Mouse (Mus musculus): ENCODE measurements around the gene C2cd5. TPM values are rescaled to one million over a fixed set of nuclear protein-coding genes. Genes with fewer than 3 reads are reported as not detected.
A peak's percentile ranks its signal among the peaks of the same experiment; 100 is the strongest.

The C2cd5 gene
- total and polyA plus RNA-seq, 2 experiments from 2014 or later: 7.3 to 8.0 TPM

GRCm38 (mm10) chr6:143107611-143108010 is 7.7 kb upstream of the C2cd5 start:
- Histone ChIP-seq H3K9ac (replicated peaks; ENCODE audit: low read depth, low read length) (no peak overlapping the region), H3K4me1 (ENCODE audit: control insufficient read depth, insufficient read depth) (no peaks in the 10 kb centered on the region), H3K9me3 (replicated peaks; ENCODE audit: control insufficient read depth, low read length) (no peaks in the 10 kb centered on the region), H3K27ac (ENCODE audit: low read depth) (no peak overlapping the region), H3K4me3 (ENCODE audit: low read depth, low read length) (no peak overlapping the region), H3K4me2 (ENCODE audit: low read depth, low read length) (no peak overlapping the region), H3K36me3 (replicated peaks; ENCODE audit: control insufficient read depth, insufficient read depth, low read length) (no peaks in the 10 kb centered on the region), H3K27me3 (ENCODE audit: control insufficient read depth, insufficient read depth, low read length) (no peaks in the 10 kb centered on the region)
- DNase-seq (ENCODE audit: low spot score) (no peak), ATAC-seq (ENCODE audit: insufficient read depth, low read depth) (no peak)
- TF ChIP-seq EP300 (IDR thresholded peaks at IDR 0.05; ENCODE audit: low read depth): no peak
- TF ChIP-seq CTCF (IDR thresholded peaks at IDR 0.05; ENCODE audit: low read depth): no peak
- 84% methylated on average over 4 of the region's 4 CpGs for WGBS

GRCm38 (mm10) chr6:143105766-143106165 is 5.8 kb upstream of the C2cd5 start:
- no peaks in the 10 kb centered on the region for H3K36me3 ChIP-seq (replicated peaks; ENCODE audit: control insufficient read depth, insufficient read depth, low read length)
- 57% methylated on average over 3 of the region's 3 CpGs for WGBS
- TF ChIP-seq EP300 (IDR thresholded peaks at IDR 0.05; ENCODE audit: low read depth) (no peak), CTCF (IDR thresholded peaks at IDR 0.05; ENCODE audit: low read depth) (no peak)

DNA sequence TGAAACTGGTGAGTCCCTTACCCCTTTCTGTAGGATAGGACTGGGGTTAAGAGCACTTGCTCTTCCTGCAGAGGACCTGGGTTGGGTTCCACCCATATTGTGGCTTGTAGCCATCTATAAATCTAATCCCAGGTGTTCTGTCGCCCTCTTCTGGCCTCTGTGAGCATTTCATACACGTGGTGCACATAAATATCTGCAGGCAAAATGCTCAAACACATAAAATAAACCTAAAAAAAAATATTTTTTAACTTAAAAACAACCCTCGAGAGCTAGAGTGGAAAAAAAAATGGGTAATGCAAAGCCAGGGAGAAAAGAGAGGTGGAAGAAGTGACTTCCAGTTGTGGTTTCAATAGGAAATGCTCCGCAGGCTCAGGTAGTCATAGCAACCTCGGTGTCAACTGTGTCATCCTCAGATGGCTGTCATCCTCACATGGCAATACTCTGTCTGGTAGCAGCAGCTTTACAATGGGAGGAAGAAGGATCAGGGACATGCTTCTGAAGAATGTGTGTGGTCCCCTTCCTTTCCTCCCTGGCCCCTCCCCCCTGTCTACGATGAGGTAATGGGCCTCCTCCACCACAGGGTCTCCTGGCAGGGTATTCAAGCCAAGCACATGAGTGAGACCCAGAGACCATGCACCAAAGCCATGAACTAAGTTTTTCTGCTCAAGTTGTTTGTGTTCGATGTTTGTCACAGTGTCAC is 4.2 kb upstream of the C2cd5 start:
- DNase-seq (ENCODE audit: low spot score): no peak
- H3K9me3 ChIP-seq (replicated peaks; ENCODE audit: control insufficient read depth, low read length): no peaks in the 10 kb centered on the region
- TF ChIP-seq CTCF (IDR thresholded peaks at IDR 0.05; ENCODE audit: low read depth): no peak; the same call in 1 of the 2 replicates
- TF ChIP-seq EP300 (IDR thresholded peaks at IDR 0.05; ENCODE audit: low read depth): no peak
- no peak overlapping the region for H3K4me3 ChIP-seq (ENCODE audit: low read depth, low read length)
- no peak overlapping the region for H3K27ac ChIP-seq (ENCODE audit: low read depth)
- 62% methylated on average over 7 of the region's 7 CpGs for WGBS
- no peaks in the 10 kb centered on the region for H3K36me3 ChIP-seq (replicated peaks; ENCODE audit: control insufficient read depth, insufficient read depth, low read length)
- H3K9ac ChIP-seq (replicated peaks; ENCODE audit: low read depth, low read length): no peak overlapping the region
- H3K27me3 ChIP-seq (ENCODE audit: control insufficient read depth, insufficient read depth, low read length): no peaks in the 10 kb centered on the region
- H3K4me2 ChIP-seq (ENCODE audit: low read depth, low read length): no peak overlapping the region
- ATAC-seq (ENCODE audit: insufficient read depth, low read depth): no peak
- 0 out of 2 replicates have a peak, but pooled peaks cover under 1% of the 10 kb centered on the region for H3K4me1 ChIP-seq (ENCODE audit: control insufficient read depth, insufficient read depth)

More at GRCm38 (mm10) chr6:143105766-143106165, 5.8 kb upstream of the C2cd5 start:
- no peaks in the 10 kb centered on the region for H3K4me1 ChIP-seq (ENCODE audit: control insufficient read depth, insufficient read depth)
- H3K4me2 ChIP-seq (ENCODE audit: low read depth, low read length): no peak overlapping the region
- H3K27ac ChIP-seq (ENCODE audit: low read depth): no peak overlapping the region
- ATAC-seq (ENCODE audit: insufficient read depth, low read depth) (no peak), DNase-seq (ENCODE audit: low spot score) (no peak)
- no peak overlapping the region for H3K9ac ChIP-seq (replicated peaks; ENCODE audit: low read depth, low read length)
- no peaks in the 10 kb centered on the region for H3K27me3 ChIP-seq (ENCODE audit: control insufficient read depth, insufficient read depth, low read length)
- H3K9me3 ChIP-seq (replicated peaks; ENCODE audit: control insufficient read depth, low read length): no peaks in the 10 kb centered on the region
- no peak overlapping the region for H3K4me3 ChIP-seq (ENCODE audit: low read depth, low read length)

- Histone ChIP-seq H3K36me3 (replicated peaks; ENCODE audit: control insufficient read depth, insufficient read depth, low read length) (0 out of 2 replicates have a peak, but pooled peaks cover 4% of the 10 kb centered on the region), H3K4me1 (ENCODE audit: control insufficient read depth, insufficient read depth) (0 out of 2 replicates have a peak, but pooled peaks cover 3% of the 10 kb centered on the region), H3K9me3 (replicated peaks; ENCODE audit: control insufficient read depth, low read length) (no peaks in the 10 kb centered on the region), H3K27me3 (ENCODE audit: control insufficient read depth, insufficient read depth, low read length) (no peaks in the 10 kb centered on the region), H3K27ac (ENCODE audit: low read depth) (peak overlapping the region; percentile 13; the same call in 1 of the 2 replicates), H3K9ac (replicated peaks; ENCODE audit: low read depth, low read length) (peak overlapping the region; percentile 87; the same call in 1 of the 2 replicates), H3K4me3 (ENCODE audit: low read depth, low read length) (peak overlapping the region; percentile 88), H3K4me2 (ENCODE audit: low read depth, low read length) (peak overlapping the region; percentile 90)
- TF ChIP-seq CTCF (IDR thresholded peaks at IDR 0.05; ENCODE audit: low read depth) (no peak), EP300 (IDR thresholded peaks at IDR 0.05; ENCODE audit: low read depth) (no peak)
- 46% methylated on average over 8 of the region's 8 CpGs for WGBS
- DNase-seq (ENCODE audit: low spot score) (no peak), ATAC-seq (ENCODE audit: insufficient read depth, low read depth) (no peak)
Measured at GRCm38 (mm10) chr6:143100478-143101115, 656 bp upstream of the C2cd5 start.

- WGBS: under 1% methylated on average over 31 of the region's 32 CpGs
- H3K4me1 ChIP-seq (ENCODE audit: control insufficient read depth, insufficient read depth): 0 out of 2 replicates have a peak, but pooled peaks cover 3% of the 10 kb centered on the region
- H3K36me3 ChIP-seq (replicated peaks; ENCODE audit: control insufficient read depth, insufficient read depth, low read length): 0 out of 2 replicates have a peak, but pooled peaks cover 4% of the 10 kb centered on the region
- H3K4me3 ChIP-seq (ENCODE audit: low read depth, low read length): peak overlapping the region; percentile 88
- no peaks in the 10 kb centered on the region for H3K9me3 ChIP-seq (replicated peaks; ENCODE audit: control insufficient read depth, low read length)
- peak; percentile 27 for ATAC-seq (ENCODE audit: insufficient read depth, low read depth)
- peak overlapping the region; percentile 90 for H3K4me2 ChIP-seq (ENCODE audit: low read depth, low read length)
- no peak for TF ChIP-seq EP300 (IDR thresholded peaks at IDR 0.05; ENCODE audit: low read depth)
- TF ChIP-seq CTCF (IDR thresholded peaks at IDR 0.05; ENCODE audit: low read depth): no peak
- H3K9ac ChIP-seq (replicated peaks; ENCODE audit: low read depth, low read length): peak overlapping the region; percentile 87
- no peaks in the 10 kb centered on the region for H3K27me3 ChIP-seq (ENCODE audit: control insufficient read depth, insufficient read depth, low read length)
- peak overlapping the region; percentile 84 for H3K27ac ChIP-seq (ENCODE audit: low read depth)
- no peak for DNase-seq (ENCODE audit: low spot score)
Measured at GRCm38 (mm10) chr6:143099281-143099680, 660 bp downstream of the C2cd5 start.
